Mouse (Mus musculus): ENCODE data around the gene Stx5a. TPM values are rescaled to one million over a fixed set of nuclear protein-coding genes. Genes with fewer than 3 reads are reported as not detected.

Gene Stx5a
- total RNA-seq, 2 experiments from 2014 or later, result 37.4 to 40.5 TPM

DNA sequence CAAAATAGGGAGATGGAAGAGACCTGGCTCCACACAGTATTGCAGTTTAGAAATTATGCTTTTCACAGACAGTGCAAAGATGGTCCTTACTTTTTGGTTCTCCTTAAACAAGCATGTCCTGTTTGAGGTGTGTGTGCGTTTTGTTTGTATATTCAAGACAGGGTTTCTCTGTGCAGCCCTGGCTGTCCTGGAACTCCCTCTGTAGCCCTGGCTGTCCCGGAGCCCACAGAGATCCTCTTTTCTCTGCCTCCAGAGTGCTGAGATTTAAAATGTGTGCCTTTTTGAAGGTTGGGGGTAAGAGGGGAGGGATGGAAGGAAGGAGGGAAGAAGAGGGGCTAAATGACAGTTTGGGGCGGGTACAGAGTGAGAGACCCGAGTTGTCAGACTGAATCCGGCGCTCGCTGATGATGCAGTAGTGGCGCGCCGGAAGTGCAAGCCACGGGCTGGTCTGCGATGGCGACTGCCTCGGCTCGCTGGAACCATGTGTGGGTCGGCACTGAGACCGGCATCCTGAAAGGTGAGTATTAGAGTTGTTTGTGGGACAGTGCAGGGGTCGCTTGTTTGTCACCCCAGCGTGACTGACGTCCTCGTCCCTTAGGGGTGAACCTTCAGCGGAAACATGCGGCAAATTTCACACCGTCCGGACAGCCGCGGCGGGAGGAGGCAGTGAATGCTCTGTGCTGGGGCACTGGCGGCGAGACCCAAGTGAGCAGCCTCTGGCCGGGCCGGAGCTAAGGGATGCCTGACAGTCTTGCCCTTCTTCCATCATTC is 5.6 kb upstream of the Stx5a start, which contains the start of gene Wdr74:
Gene Wdr74 (plus strand): TSS at position 439 of the 771 bp plus-strand sequence.
- intact Hi-C loops (cut with DNase I), result no loop called here

DNA sequence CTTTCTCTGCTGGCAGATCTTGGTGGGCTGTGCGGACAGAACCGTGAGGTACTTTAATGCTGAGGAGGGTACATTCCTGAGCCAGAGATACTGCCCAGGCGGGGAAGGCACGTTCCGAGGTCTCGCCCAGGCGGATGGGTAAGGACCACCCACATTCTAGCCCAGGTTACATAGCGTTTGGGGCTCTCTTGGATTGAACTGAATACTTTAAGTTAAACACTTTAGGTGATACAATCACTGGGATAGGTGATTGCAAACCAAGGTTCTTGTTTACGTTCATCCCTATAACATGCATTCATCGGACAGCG is 5.1 kb upstream of the Stx5a start:
- intact Hi-C loops (cut with DNase I), result no loop called here
- no peak for DNase-seq

More for the DNA sequence above, 5.6 kb upstream of the Stx5a start, which contains the start of gene Wdr74:
- DNase-seq, result peak; percentile 92 to 97

DNA sequence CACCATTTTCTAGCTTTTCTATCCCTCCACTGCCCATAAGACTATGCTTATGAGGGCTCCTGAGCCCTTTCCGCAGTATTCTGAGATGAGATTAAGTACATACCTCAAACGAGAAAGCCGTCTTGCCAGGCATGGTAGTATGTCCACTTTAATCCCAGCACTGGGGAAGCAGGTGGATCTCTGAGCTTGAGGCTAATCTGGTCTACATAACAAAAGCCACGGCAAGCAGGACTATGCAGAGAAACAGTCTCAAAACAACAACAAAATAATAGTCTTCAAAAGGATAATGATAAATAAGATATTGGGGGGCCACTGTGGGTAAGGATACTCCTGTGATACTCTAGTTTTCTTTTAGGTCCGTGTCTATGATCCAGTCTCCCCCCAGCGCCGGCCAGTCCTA is 2.3 kb upstream of the Stx5a start:
- intact Hi-C loops (cut with DNase I), result no loop called here
- no peak for DNase-seq

DNA sequence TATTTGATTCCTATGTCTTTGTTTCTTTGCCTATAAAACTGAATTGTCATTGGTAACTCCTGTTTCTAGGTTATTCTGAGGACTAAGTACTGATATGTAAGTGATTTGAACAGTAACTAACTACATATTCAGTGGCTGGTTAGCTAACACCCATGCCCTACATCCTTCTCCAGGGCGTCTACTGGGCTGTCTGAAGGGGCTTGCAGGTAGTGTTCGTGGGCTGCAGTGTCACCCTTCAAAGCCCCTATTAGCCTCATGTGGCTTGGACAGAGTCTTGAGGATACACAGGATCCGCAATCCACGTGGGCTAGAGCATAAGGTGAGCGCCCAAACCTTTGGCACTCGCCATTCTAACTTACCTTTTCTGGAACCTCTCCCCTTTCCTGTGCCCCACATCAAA is 1.6 kb upstream of the Stx5a start:
- no peak for DNase-seq
- intact Hi-C loops (cut with DNase I), result loop anchor here (5.0 kb wide), 1 partner anchor 63 kb away; the partner anchor contains the start of gene Zbtb3

DNA sequence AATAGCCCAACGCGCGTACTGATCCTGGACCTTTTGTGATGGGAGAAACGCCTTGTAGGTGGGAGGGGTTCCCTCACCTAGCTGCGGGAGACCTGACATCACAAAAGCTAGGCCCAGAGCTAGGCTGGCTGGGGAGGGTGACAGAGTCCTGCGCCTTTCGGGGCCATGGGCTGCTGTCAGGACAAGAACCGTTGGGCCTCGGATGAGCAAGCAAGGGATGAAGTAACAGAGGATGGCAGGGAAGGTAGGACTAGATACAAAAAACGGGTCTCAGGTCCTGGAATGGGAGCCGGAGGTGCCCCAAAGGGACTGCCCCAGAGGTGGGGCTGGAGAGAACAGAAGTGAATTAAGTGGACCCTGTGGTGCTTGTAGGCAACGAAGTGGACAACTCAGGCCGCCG is 610 bp upstream of the Stx5a start, which contains the start of gene 1700092M07Rik:
Gene 1700092M07Rik (plus strand): TSS at position 116 of the 400 bp plus-strand sequence.
- no peak for DNase-seq

GRCm38 (mm10) chr19:8742176-8742575 is 963 bp downstream of the Stx5a start:
- DNase-seq, result no peak
- intact Hi-C loops (cut with DNase I), result loop anchor here (5.0 kb wide), 1 partner anchor 60 kb away; the partner anchor contains the start of gene Zbtb3

More for the DNA sequence above, 610 bp upstream of the Stx5a start, which contains the start of gene 1700092M07Rik:
- intact Hi-C loops (cut with DNase I), result loop anchor here (5.0 kb wide), 1 partner anchor 62 kb away; the partner anchor contains the start of gene Zbtb3

GRCm38 (mm10) chr19:8745382-8745781 is 4.2 kb downstream of the Stx5a start:
- no peak for DNase-seq

DNA sequence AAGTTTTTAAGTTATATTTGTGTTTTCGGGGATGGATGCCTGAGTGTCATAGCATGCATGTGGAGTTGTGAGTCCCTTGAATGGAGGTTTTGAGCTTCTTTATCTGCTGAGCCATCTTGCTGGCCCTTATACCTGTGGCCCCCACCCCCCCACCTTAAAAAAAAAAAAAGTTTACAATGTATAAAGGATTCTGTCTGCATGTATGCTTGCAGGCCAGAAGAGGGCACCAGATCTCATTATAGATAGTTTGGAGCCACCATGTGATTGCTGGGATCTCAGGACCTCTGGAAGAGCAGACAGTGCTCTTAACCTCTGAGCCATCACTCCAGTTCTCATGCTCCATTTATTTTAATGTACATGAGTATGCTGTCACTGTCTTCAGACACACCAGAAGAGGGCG is 6.2 kb downstream of the Stx5a start:
- intact Hi-C loops (cut with DNase I), result no loop called here
- no peak for DNase-seq

More at GRCm38 (mm10) chr19:8745382-8745781, 4.2 kb downstream of the Stx5a start:
- intact Hi-C loops (cut with DNase I), result no loop called here

DNA sequence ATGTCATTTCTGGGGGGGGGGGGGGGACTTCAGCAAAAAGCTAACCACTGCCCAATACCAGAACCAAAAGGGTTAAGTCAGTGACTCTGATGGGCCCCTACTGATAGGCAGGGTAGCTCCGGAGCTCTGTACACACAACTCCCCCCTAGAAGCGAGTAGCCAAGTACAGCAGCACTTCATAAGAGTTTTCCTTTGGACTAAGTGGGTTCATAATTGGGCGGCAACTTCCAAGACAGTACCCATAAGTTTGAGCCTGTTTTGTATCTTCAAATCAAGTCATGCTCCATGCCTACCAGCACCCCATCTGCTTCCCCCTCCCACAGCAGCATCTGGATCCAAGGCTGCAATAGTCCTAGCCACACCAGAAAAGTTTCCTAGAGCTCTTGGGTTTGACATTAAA is 14.4 kb downstream of the Stx5a start:
- intact Hi-C loops (cut with DNase I), result no loop called here
- no peak for DNase-seq

GRCm38 (mm10) chr19:8756635-8757387 is 15.6 kb downstream of the Stx5a start, which contains the start of gene Nxf1:
Nxf1 (plus strand) TSS chr19:8757073.
- peak; percentile 96 for DNase-seq
- intact Hi-C loops (cut with DNase I), result no loop called here

GRCm38 (mm10) chr19:8757471-8757998 is 16.3 kb downstream of the Stx5a start:
- intact Hi-C loops (cut with DNase I), result no loop called here
- no peak for DNase-seq

GRCm38 (mm10) chr19:8758899-8759298 is 17.7 kb downstream of the Stx5a start:
- intact Hi-C loops (cut with DNase I), result no loop called here
- DNase-seq, result no peak

- no peak for DNase-seq
- intact Hi-C loops (cut with DNase I), result no loop called here
Measured at GRCm38 (mm10) chr19:8760757-8761156, 19.5 kb downstream of the Stx5a start.

DNA sequence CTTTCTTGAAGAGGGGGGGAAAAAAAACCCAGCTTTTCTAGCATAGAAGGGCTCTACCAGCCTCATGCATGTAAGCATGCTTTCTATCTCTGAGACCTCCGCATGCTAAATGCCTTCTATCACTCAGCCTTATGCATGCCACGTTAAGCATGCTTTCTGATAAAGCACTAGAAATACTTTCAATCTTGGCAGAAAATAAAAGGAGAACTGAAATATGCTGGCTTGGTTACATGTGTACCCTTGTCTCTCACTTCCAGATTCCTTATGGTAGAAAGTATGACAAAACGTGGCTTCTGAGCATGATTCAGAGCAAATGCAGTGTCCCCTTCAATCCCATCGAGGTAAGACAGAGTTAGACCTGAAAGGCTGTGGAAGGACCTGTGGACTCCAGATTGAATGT is 22.1 kb downstream of the Stx5a start:
- intact Hi-C loops (cut with DNase I), result no loop called here
- no peak for DNase-seq

DNA sequence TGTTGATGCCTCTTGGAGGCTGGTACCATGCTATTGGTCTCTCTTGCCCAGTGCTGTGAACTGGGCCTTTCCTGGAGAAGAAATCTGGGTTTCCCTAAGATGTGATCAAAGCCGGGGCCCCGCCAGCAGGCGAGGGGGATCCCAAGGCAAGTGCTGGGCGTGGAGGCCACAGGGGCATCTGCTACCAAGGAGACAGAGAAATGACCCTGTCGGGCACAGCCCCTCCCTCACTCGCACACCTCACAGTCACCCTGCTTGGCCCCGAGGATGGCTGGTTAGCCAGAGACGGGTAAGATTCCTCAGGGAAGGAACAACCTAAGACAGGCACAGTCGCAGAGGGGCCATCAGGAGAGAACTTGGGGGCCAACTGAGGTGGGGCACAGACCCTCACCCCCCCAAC is 24.3 kb downstream of the Stx5a start:
- no peak for DNase-seq
- intact Hi-C loops (cut with DNase I), result no loop called here

GRCm38 (mm10) chr19:8770567-8771270 is 29.5 kb downstream of the Stx5a start, which contains the start of gene Tmem223:
Tmem223 (plus strand) TSS chr19:8770996.
- DNase-seq, result peak; percentile 83 to 88
- intact Hi-C loops (cut with DNase I), result loop anchor here (5.0 kb wide), 1 partner anchor 47 kb away; the partner anchor contains the start of gene Ttc9c

- intact Hi-C loops (cut with DNase I), result loop anchor here (5.0 kb wide), 1 partner anchor 44 kb away; the partner anchor contains the start of gene Ttc9c
- DNase-seq, result no peak
Measured at GRCm38 (mm10) chr19:8772996-8773395, 31.8 kb downstream of the Stx5a start.

GRCm38 (mm10) chr19:8773409-8773808 is 32.2 kb downstream of the Stx5a start:
- intact Hi-C loops (cut with DNase I), result loop anchor here (5.0 kb wide), 1 partner anchor 44 kb away; the partner anchor contains the start of gene Ttc9c

GRCm38 (mm10) chr19:8774086-8774835 is 33.0 kb downstream of the Stx5a start, which contains the start of gene Tmem179b:
Tmem179b (minus strand) TSS chr19:8774467.
- DNase-seq, result peak; percentile 95 to 97
- intact Hi-C loops (cut with DNase I), result loop anchor here (5.0 kb wide), 1 partner anchor 43 kb away; the partner anchor contains the start of gene Ttc9c

More at GRCm38 (mm10) chr19:8773409-8773808, 32.2 kb downstream of the Stx5a start:
- DNase-seq, result no peak

Measured in heart, postnatal 14 days (tissue).